Mouse (Mus musculus) gastrocnemius, postnatal 14 days (tissue): ENCODE data around the gene Gpr87. TPM values are rescaled to one million over a fixed set of nuclear protein-coding genes. Genes with fewer than 3 reads are reported as not detected.

Source experiments
- DNase-seq: peaks from one replicate; pipeline ENCODE4 v3.0.0; 2021; ENCODE audit warnings: mixed read lengths
- intact Hi-C: fragments of 180-260 bp; cut with DNase I; formaldehyde crosslinking; loops from one replicate; pipeline ENCODE4 v1.15.1; 2025; ENCODE audit warnings: low total_unique reads
- total RNA-seq, 2 experiments: library from RNA; stranded (reverse); gene quantifications; 2 replicates each; pipeline ENCODE4 v1.2.3; 2021

Gene Gpr87
- total RNA-seq, 2 experiments from 2014 or later, result not detected

DNA sequence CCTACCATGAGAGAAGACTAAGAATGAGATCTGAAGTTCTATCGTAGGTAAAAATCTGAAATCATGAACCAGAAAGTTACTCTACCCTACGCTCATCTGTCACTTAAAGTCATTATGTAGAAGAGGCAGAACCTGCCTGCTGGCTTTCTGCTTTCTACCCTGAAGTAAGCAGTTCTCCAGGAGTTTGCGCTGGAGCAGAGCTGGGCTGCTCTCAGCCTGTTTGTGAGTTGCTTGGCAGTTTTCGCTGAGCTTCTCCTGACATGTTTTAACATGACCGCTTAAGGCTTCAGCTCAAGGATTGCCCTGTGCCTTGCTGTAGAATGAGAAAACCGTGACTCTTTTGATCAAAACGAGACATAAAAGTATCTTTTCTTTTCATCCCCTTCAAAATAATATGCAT lies 805 bp downstream of the Gpr87 start:
- intact Hi-C loops, result no loop called here
- no peak for DNase-seq

DNA sequence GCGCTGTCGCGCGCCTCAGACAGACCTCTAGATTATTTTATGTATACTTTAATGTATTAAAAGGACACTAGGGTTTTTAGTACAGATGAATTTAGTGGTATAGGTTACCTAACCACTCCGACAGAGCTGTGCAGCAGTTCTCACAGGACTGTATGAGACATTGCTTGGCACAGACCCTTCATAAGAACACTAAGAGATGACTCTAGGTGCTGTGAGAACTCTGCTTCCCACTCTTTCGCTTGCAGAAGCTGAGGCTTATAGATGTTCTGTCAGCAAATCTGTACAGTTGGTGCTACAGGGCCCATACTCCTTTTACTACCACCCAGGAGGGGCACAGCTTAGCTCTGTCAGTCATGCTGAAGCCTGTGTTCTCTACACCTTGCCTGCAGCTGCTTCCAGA lies 3.2 kb downstream of the Gpr87 start:
- no peak for DNase-seq

GRCm38 (mm10) chr3:59187336-59187735 lies 7.6 kb downstream of the Gpr87 start:
- intact Hi-C loops, result no loop called here

More for the DNA sequence above, 3.2 kb downstream of the Gpr87 start:
- intact Hi-C loops, result no loop called here

DNA sequence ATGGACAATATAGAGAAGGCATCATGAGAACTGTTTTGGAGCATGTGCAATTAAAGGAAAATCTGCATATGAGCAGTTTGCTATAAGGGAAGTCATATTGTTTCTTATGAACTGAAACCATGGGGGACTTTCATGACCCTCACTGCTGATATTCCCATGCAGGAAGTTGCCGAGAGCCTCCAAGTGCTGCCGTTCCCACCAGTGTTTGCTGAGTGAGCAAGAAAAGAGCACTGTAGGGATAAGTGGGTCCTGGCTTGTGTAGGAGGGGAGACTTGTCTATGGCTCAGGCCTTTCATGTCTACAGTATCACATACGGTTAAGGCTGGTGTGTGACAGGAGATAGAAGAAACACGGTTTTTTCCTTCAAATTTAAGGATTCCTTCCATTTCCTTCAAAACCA lies 9.2 kb downstream of the Gpr87 start:
- intact Hi-C loops, result no loop called here

More at GRCm38 (mm10) chr3:59187336-59187735, 7.6 kb downstream of the Gpr87 start:
- no peak for DNase-seq

GRCm38 (mm10) chr3:59182129-59182528 lies 12.8 kb downstream of the Gpr87 start:
- intact Hi-C loops, result no loop called here

More for the DNA sequence above, 9.2 kb downstream of the Gpr87 start:
- DNase-seq, result no peak

DNA sequence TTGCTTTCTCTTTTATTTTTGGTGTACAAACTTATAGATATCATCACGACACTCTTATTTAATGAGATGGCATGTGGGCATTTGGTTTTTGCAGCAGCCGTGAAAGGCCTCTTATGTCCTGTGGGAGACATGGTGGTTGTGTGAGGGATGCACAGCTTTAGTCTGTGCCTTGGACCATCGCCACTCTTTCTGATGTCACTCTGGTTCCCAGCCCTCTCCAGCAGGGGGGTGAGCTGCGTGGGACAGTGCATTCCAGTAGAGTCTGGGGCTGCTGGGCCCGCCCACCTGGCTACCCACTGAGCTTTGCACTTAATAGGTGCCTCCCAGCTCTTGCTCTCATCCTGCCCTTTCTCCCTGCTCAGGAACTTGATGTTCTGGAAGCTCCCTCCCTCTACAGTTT lies 13.8 kb downstream of the Gpr87 start:
- no peak for DNase-seq
- intact Hi-C loops, result no loop called here

More at GRCm38 (mm10) chr3:59182129-59182528, 12.8 kb downstream of the Gpr87 start:
- no peak for DNase-seq

GRCm38 (mm10) chr3:59176871-59177270 lies 18.0 kb downstream of the Gpr87 start:
- DNase-seq, result no peak
- intact Hi-C loops, result no loop called here

GRCm38 (mm10) chr3:59175234-59175633 lies 19.7 kb downstream of the Gpr87 start:
- peak; percentile 14 for DNase-seq
- intact Hi-C loops, result no loop called here

DNA sequence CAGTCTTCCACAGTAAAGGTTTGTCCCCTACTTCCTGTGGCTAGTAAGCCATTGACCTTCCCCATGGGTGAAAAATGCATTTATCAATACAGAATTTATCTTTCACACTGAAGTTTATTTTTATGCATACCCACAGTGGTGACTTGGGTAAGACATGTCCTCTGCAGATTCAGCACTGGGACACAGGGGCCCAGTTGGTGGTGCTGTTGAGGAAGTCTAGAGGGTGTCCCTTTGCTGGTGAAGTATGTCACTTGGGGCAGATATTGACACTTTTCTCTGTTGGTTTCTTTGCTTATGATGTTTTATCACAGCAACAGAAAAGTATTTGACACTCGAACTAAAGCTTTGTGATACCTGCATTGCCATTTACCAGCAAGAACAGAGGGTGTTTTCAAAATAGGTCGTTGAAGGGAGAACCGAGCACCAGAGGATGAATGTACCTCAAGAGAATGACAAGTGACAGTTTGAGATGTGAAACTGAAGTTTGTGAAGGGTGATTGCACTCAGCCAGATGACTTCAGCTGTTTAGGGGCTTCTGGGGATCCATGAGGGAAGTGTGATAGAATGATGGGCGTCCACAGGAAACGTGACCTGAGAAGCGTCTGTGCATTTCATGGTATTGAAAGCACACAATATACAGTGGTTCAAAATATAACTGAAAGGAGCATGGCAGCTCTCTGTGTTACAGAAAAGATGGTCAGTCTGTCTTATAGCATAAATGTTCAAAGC lies 20.3 kb downstream of the Gpr87 start:
- no peak for DNase-seq
- intact Hi-C loops, result no loop called here

DNA sequence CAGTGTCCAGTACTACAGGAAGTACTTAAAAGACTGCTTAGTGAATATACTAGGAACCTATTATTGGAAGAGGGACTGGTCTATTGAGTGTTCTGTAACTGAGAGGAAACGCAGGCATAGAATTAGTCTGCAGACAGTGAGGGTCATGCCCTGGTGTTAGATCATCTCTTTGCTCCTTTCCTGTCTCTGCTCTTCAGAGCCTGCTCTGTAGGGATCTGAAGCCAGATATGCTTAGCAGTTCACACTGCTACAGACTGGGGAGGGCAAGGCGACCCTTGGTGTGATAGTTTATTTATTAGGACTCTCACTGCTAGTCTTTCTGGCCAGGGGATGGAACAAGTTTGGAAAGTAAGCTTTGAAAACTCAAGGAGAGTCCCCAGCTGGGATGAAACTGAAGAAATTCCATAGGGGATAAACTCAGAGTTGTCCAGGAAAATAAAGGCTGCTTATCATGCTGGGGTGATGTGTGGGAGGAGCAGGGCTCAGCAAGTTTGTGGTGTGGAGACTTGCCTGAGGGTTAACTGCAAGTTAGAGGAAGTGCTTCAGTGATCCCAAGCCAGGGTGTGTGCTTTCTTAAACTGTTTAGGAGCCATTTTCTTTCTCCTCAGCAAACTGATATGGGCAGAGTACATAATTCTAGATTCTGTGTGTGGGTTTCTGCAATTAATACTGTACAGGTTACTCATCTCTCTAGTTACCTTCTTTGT lies 24.8 kb downstream of the Gpr87 start:
- DNase-seq, result no peak
- intact Hi-C loops, result no loop called here

DNA sequence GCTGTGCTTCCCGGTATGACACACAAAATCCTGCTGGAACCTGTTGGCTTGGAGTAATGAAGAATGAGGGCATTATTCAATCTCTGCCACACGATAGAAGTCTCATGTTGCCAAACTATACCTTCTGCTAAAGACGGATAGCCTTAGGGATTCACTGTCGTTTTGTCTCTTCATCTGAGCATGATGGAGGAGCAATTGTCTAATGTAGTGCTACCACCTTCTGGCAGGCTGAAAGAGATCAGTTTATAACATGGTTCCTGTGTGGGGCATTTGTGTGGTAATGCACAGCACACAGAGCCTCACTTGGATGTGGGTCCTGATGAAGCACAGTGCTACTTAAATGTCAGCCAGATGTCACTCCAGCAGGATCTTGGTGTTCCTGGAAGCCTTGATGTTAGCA lies 25.7 kb downstream of the Gpr87 start:
- DNase-seq, result no peak
- intact Hi-C loops, result no loop called here

DNA sequence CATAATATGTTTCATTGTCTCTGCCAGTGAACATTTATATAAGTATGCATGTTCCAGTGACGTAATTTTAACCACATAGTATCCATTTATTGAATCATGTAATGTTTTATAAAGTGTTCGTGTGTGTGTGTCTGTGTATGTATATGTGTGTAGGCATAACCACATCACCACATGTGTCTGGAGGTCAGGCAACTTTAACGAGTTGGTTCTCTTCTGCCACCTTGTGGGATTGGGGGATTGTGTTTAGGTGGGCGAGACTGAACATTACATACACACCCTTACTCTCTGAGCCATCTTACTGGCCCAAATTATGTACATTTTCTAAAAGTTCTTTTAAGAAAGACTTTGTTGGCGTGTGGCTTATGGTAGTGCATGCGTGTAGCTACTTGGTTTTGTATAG lies 26.4 kb downstream of the Gpr87 start:
- DNase-seq, result no peak
- intact Hi-C loops, result no loop called here

DNA sequence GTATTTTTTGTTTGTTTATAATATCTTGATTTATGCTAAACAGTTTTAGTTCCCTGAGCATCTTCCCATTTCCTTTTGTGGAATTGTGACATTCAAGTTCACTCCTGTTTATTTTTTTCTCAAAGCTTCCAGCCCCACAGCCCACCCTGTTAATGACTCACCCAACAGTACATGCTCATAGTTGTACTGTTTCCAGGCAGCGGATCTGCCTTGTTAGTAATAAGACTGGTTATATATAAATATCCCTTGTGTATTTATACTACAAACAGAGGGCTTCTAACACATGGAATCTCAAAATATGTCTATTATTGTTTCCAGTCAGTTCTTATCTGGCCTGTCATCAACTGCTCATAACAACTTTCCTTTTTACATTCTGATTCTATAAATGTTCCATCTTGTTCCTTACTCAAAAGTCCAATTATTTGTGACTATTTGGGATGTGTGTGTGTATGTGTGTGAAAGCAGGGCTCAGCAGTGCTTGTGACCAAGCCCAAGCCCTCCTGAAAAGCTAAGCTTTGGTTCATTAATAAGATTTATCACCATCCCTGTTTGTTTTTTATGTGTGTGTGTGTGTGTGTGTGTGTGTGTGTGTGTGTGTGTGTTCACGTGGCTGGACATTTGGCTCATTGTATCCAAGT lies 27.4 kb downstream of the Gpr87 start:
- no peak for DNase-seq
- intact Hi-C loops, result no loop called here

DNA sequence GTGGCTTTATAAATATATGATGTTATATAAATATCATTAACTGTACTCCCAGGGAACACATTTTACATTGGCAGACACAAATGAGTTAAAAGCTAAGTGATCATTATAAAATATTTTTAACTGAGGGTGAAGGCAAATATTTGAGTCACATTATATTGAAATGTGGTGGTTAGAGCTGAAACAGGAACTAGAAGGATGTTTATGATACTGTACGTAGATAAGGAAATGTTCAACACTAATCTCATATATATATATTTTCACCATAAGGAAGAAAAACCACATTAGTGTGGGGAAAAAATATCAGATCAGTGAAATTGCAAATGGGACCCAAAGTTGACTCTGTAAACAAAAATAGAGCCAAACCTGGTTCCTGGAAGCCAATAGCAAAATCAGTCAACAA lies 34.4 kb downstream of the Gpr87 start:
- intact Hi-C loops, result no loop called here
- DNase-seq, result no peak

- intact Hi-C loops, result no loop called here
- DNase-seq, result no peak
Measured at GRCm38 (mm10) chr3:59157048-59157447, 37.9 kb downstream of the Gpr87 start.

DNA sequence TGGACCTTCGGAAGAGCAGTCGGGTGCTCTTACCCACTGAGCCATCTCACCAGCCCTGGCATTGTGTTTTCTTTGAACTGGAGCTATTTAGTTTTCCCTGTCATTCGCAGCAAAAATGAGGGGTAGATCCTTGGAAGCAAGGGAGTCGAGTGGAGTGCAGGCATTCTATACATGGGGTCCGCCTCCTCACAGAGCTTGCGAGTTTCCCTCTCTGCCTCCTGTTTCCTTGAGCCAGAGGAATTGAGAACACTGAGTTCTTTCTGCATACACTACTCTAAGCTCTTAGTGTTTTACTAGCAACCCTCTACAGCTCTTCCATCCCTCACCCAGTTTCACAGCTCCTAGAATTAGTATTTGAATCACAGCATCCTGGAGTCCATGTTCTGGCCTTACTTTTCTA lies 39.5 kb downstream of the Gpr87 start:
- no peak for DNase-seq
- intact Hi-C loops, result no loop called here

DNA sequence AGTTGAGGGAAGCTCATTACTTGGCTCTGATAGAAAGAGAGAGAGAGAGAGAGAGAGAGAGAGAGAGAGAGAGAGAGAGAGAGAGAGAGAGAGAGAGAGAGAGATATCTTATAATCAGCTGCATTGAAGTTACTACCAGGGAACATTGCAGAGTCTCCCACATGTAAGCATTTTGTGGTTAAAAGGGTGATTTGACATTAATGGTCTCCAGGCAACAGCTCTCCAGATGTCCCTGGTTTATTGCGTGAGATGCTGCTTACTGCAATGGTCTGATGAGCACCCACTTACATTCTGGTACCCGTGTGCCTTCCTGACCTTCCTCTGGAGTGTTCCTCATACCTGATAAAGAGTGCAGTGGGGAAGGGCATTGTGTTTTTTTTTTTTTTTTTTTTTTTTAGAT lies 40.0 kb downstream of the Gpr87 start:
- intact Hi-C loops, result no loop called here
- DNase-seq, result no peak

GRCm38 (mm10) chr3:59153424-59153823 lies 41.5 kb downstream of the Gpr87 start, which contains the start of gene P2ry14:
Gene P2ry14 (minus strand): TSS chr3:59153618.
- no peak for DNase-seq
- intact Hi-C loops, result no loop called here

DNA sequence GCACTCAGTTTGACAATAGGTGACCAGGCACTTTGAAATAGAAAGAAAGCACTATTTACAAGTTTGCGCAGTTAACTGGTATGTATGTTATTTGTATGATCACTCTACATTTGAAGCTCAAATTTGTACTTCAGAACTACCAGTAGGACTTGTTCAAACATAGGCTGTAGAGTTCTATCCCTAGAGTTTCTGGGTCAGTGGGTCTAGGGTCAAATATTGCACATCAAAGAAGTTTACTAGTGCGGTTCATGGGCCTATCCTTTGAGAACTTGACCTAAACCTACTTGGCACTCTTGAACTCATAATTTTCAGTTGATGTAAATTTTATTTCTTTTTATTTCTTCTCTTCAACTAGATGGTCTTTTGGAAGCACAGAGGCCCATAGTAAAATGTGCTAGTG lies 44.3 kb downstream of the Gpr87 start:
- DNase-seq, result no peak
- intact Hi-C loops, result no loop called here

DNA sequence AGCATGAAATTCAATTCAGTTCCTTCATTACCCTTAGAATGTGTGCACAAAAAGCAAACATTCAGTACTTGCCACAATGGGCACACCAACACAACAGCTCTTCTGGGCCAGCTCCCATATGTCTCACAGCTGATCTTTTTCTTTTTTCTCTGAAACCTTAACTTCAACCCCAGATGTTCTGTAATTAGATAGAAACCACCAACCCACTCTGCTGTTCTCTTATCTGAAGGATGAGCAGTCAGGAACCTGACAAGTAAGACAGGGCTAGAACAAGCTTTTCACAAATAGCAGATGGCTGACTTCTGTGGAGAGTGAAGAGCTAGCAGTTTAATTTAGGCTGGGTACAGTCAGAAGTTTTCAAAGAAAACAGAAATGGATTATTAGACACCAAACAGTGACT lies 45.3 kb downstream of the Gpr87 start:
- intact Hi-C loops, result no loop called here
- no peak for DNase-seq

GRCm38 (mm10) chr3:59145194-59145593 lies 49.7 kb downstream of the Gpr87 start:
- intact Hi-C loops, result no loop called here

More at GRCm38 (mm10) chr3:59145194-59145593, 49.7 kb downstream of the Gpr87 start:
- no peak for DNase-seq
